Mouse (Mus musculus) brain, embryonic 14.5 days (tissue): ENCODE data around the gene Upp2.

ENCODE experiments used
- CTCF ChIP-seq: fragments of 200-500 bp; IDR thresholded peaks from 2 replicates; pipeline ENCODE4 v1.5.1; 2012; ENCODE audit warnings: inconsistent platforms, mild to moderate bottlenecking, moderate library complexity, borderline replicate concordance; ENCODE audit not compliant: insufficient read depth, insufficient read length; ENCODE audit errors: extremely low read depth
- POLR2A ChIP-seq: fragments of 200-500 bp; IDR thresholded peaks from 2 replicates; pipeline ENCODE4 v1.6.1; 2012; ENCODE audit warnings: mild to moderate bottlenecking, inconsistent platforms, borderline replicate concordance; ENCODE audit not compliant: poor library complexity, insufficient read depth, insufficient read length, severe bottlenecking; ENCODE audit errors: extremely low read depth

GRCm38 (mm10) chr2:58627981-58628380 lies 60.9 kb downstream of the Upp2 start:
- TF ChIP-seq CTCF (no peak), POLR2A (no peak)
